Mouse (Mus musculus) ES-E14 (cell line): ENCODE measurements around the gene Mdk.

Experiments
- CHD2 ChIP-seq: IDR thresholded peaks from 2 replicates; pipeline ENCODE4 v1.6.1; 2014; ENCODE audit warnings: mild to moderate bottlenecking, low read depth, low read length, inconsistent platforms
- MAFK ChIP-seq: IDR thresholded peaks from 2 replicates; pipeline ENCODE4 v1.6.1; 2014; ENCODE audit warnings: mild to moderate bottlenecking, low read depth, low read length, inconsistent platforms; ENCODE audit not compliant: insufficient read depth
- ZC3H11A ChIP-seq: IDR thresholded peaks from 2 replicates; pipeline ENCODE4 v1.6.1; 2012; ENCODE audit warnings: low read depth, mild to moderate bottlenecking, inconsistent platforms, low read length, borderline replicate concordance
- ZNF384 ChIP-seq: IDR thresholded peaks from 2 replicates; pipeline ENCODE4 v1.6.1; 2012; ENCODE audit warnings: low read depth, low read length, inconsistent platforms

- TF ChIP-seq ZNF384 (no peak), MAFK (no peak), CHD2 (no peak), ZC3H11A (no peak)
Measured at GRCm38 (mm10) chr2:91963443-91963932, 31.4 kb upstream of the Mdk start.
